Mouse (Mus musculus) spleen, adult 2 months (tissue): Measurements from ENCODE around the gene Sfxn2. TPM values are rescaled to one million over a fixed set of nuclear protein-coding genes. Genes with fewer than 3 reads are reported as not detected.

Source experiments
- DNase-seq, 2 experiments: peaks; one replicate each; pipeline versions ENCODE4 v3.0.0 to v3.0.0-alpha.2; 2012 to 2021; ENCODE audit warnings: low spot score in 2 of 2, low read depth in 1 of 2
- H3K27ac ChIP-seq: fragments of 200-500 bp; 2 replicates; pipeline ENCODE4 v1.5.1; 2012; ENCODE audit warnings: low read length, inconsistent platforms; ENCODE audit not compliant: insufficient read depth
- H3K27me3 ChIP-seq: fragments of 200-500 bp; 2 replicates; pipeline ENCODE4 v1.6.1; 2012; ENCODE audit warnings: mild to moderate bottlenecking, moderate library complexity, low read length, inconsistent platforms; ENCODE audit not compliant: control insufficient read depth, insufficient read depth
- H3K36me3 ChIP-seq: fragments of 200-500 bp; 2 replicates; pipeline ENCODE4 v1.6.1; 2012; ENCODE audit warnings: mild to moderate bottlenecking, low read length, inconsistent platforms; ENCODE audit not compliant: control insufficient read depth, insufficient read depth
- H3K4me1 ChIP-seq: fragments of 200-500 bp; 2 replicates; pipeline ENCODE4 v1.6.1; 2011; ENCODE audit warnings: inconsistent platforms; ENCODE audit not compliant: control insufficient read depth, insufficient read depth, insufficient read length
- H3K4me3 ChIP-seq: fragments of 200-500 bp; 2 replicates; pipeline ENCODE4 v1.5.1; 2011; ENCODE audit warnings: mild to moderate bottlenecking, inconsistent platforms; ENCODE audit not compliant: insufficient read depth, insufficient read length; ENCODE audit errors: extremely low read depth
- CTCF ChIP-seq: fragments of 200-500 bp; IDR thresholded peaks from 2 replicates; pipeline ENCODE4 v1.5.1; 2011; ENCODE audit warnings: mild to moderate bottlenecking, inconsistent platforms; ENCODE audit not compliant: insufficient read depth, insufficient read length, insufficient replicate concordance; ENCODE audit errors: extremely low read depth
- POLR2A ChIP-seq: fragments of 200-500 bp; IDR thresholded peaks from 2 replicates; pipeline ENCODE4 v1.6.1; 2011; ENCODE audit warnings: low read depth, low read length, inconsistent platforms
- WGBS: fragments of 180-500 bp; shearing (Covaris S2); methylation state at CpG from one replicate; pipeline ENCODE4 v1.1.7; 2018; 5-methylcytosine and 5-hydroxymethylcytosine counted together
- polyA plus RNA-seq: library from polyadenylated mRNA; depleted of rRNA; stranded (reverse); fragments of >200 nt; gene quantifications from 2 replicates; pipeline ENCODE4 v1.2.3, GENCODE M21; 2012; rRNA removed

The Sfxn2 gene
- 3.2 and 4.1 TPM in 2 replicates for polyA plus RNA-seq

DNA sequence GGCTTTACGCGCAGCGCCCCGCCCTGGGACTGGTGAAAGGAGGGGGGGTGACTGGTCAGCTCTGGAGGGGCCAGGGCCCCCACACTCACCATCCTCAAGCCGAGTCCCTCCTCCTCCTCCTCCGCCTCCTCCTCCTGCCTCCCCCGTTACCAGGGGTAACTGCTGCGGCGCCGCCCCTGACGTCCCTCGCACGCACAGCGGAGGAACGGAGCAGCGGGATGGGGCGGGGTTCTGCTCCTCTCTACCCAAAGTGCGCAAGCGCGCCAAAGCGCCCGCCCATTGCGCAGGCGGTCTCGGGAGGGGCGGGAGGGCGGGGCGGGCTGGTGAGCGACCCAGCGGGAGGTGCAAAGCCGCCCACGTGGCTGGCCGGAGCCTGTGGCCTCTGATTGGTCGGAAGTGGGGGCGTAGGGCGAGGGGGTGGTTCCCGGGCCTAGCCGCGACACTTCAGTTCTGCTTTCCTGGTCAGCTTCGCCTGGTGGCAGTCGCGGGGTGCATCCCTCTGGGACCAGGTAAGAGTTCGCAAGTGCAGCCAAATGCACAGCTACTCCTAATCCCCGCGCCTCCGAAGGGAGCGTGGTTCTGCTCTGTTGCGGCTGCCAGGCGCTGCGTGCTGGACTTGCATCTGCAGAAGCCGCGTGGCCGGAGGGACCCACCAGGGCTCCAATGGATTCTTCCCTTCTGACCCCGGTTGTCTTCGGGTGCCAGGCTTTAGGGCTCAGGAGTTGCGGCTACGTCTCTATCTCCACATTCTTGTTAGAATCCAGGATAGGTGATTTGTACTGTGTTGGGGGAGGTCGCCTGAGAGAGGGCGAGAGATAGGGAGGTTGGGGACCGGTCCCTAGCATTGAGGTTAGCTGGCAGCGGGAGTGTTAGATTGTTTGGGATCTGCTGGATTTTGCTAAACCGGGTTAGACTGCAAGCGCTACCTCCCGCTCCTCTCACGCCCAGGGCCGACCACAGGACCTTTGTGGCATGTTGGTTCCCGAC lies at the start of gene Sfxn2, which contains the start of gene Arl3:
TSS of gene Sfxn2 (plus strand) at position 415 of the 987 bp plus-strand sequence.
TSS of gene Arl3 (minus strand) at position 248 of the 987 bp plus-strand sequence.
- 1% methylated on average over 60 of the region's 67 CpGs for WGBS
- peak within 1 kb of the TSS; percentile 5; the same call in 1 of the 2 replicates for H3K27ac ChIP-seq
- DNase-seq = peak; percentile 94

GRCm38 (mm10) chr19:46523480-46524151 lies 49.5 kb upstream of the Sfxn2 start:
- DNase-seq = no peak
- Histone ChIP-seq H3K4me3 (no peak overlapping the region), H3K27me3 (no peaks in the 10 kb centered on the region), H3K36me3 (no peaks in the 10 kb centered on the region), H3K27ac (no peak overlapping the region), H3K4me1 (peaks cover 37% of the 10 kb centered on the region)
- TF ChIP-seq CTCF = no peak
- TF ChIP-seq POLR2A = no peak
- WGBS = 38% methylated on average over 20 of the region's 20 CpGs

More for the DNA sequence above, at the start of gene Sfxn2, which contains the start of gene Arl3:
- no peaks in the 10 kb centered on the region for H3K27me3 ChIP-seq
- TF ChIP-seq CTCF (0 out of 2 replicates have a peak, but pooled peaks have one; percentile 6), POLR2A (peak; percentile 55; the same call in 1 of the 2 replicates)
- peak within 1 kb of the TSS; percentile 90 for H3K4me3 ChIP-seq
- no peaks in the 10 kb centered on the region; the same call in 1 of the 2 replicates for H3K4me1 ChIP-seq
- no peaks in the 10 kb centered on the region for H3K36me3 ChIP-seq

DNA sequence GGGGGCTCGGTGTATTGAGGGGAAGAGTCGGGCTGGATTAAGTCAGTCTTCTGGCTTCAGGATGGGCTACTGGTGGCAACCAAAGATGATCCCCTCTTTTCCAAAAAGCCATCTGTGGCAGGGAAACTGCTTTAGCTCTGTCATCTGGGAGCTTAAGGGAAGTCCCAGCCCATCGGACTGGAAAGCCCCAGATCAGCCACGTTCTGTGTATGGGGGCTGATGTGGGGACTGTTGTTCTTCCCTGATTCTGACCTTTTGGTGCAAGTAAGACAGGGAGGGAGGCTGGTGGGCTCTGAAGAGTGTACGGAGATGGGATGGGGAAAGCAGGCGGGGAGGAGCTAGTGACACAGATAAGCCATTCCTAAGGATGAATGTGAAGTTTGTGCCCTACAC lies 49.0 kb upstream of the Sfxn2 start:
- Histone ChIP-seq H3K36me3 (no peaks in the 10 kb centered on the region), H3K4me3 (no peak overlapping the region), H3K27me3 (no peaks in the 10 kb centered on the region), H3K4me1 (peaks cover 33% of the 10 kb centered on the region), H3K27ac (0 out of 2 replicates have a peak overlapping the region, but pooled peaks have one; percentile 9)
- DNase-seq = no peak
- WGBS = 41% methylated on average over 6 of the region's 6 CpGs
- TF ChIP-seq POLR2A (no peak), CTCF (no peak)

- 0 out of 2 replicates have a peak overlapping the region, but pooled peaks have one; percentile 9 for H3K27ac ChIP-seq
- peaks cover 31% of the 10 kb centered on the region for H3K4me1 ChIP-seq
- no peaks in the 10 kb centered on the region for H3K36me3 ChIP-seq
- no peaks in the 10 kb centered on the region for H3K27me3 ChIP-seq
- no peak for TF ChIP-seq POLR2A
- no peak for TF ChIP-seq CTCF
- whole genome bisulfite sequencing = 42% methylated on average over 14 of the region's 14 CpGs
- no peak overlapping the region for H3K4me3 ChIP-seq
- no peak for DNase-seq
These were observed 48.4 kb upstream of the Sfxn2 start for GRCm38 (mm10) chr19:46524601-46525321.

- Histone ChIP-seq H3K27ac (no peak overlapping the region), H3K27me3 (no peaks in the 10 kb centered on the region), H3K4me1 (peaks cover 31% of the 10 kb centered on the region), H3K4me3 (no peak overlapping the region), H3K36me3 (no peaks in the 10 kb centered on the region)
- no peak for DNase-seq
- 94% methylated on average over 10 of the region's 10 CpGs for WGBS
- TF ChIP-seq POLR2A = no peak
- no peak for TF ChIP-seq CTCF
These were observed 47.2 kb upstream of the Sfxn2 start for GRCm38 (mm10) chr19:46525691-46526631.
